Mouse (Mus musculus) induced T-regulatory cell, adult 2 months (primary cell): ENCODE data around the gene Wipi1.

Experiments
- DNase-seq: peaks from one replicate; pipeline ENCODE4 v3.0.0-alpha.2; 2012; ENCODE audit warnings: low read depth

Wipi1 gene

DNA sequence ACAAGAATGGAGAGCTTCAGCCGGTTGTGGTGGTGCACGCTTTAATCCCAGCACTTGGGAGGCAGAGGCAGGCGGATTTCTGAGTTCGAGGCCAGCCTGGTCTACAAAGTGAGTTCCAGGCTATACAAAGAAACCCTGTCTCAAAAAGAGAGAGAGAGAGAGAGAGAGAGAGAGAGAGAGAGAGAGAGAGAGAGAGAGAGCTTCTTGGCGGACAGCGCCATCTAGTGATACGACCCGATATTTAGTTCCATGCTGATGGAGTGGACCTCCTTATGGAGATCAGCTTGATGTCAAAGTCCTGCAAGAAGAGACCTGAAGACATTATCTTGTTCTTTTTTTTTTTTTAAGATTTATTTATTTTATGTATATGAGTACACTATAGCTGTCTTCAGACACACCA, 7.3 kb upstream of the Wipi1 start:
- DNase-seq, result peak; percentile 83

DNA sequence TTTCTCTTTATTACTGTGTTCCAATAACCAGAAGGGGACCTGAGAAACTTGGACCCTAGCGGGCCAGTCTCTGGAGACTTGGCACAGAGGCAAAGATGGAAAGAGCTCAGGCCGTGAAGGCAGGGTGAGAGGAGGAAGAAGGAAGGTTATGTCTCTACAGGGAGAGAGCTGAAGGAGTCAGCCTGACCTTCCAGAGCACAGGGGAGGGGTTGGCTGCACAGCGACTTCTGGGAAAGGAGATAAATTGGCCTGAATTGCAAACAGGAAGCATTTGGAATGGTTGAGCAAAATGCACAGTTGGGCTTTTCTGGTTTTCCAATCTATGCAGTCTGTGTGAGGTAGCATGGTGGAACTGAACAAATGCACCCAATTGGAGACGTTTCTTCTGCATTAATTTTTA, 5.0 kb upstream of the Wipi1 start:
- DNase-seq, result no peak

DNA sequence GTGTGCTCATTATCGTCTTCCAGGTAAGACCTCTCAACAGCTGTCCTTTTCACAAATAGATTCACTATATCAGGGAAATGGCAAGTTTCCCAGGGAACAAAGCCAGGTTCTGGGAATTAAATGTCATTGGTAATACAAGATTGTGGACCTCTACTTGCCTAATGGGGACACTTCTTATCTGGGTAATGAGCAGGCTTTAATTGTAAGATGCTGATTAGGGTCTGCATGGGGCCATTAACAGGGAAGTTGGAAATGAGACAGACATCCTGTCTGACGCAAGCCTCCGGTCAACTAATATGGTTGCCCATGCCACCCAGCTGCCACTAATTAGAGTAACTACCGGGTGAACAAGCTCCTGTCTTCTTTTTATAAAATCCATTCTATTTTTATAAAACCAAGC, 4.6 kb upstream of the Wipi1 start:
- no peak for DNase-seq

DNA sequence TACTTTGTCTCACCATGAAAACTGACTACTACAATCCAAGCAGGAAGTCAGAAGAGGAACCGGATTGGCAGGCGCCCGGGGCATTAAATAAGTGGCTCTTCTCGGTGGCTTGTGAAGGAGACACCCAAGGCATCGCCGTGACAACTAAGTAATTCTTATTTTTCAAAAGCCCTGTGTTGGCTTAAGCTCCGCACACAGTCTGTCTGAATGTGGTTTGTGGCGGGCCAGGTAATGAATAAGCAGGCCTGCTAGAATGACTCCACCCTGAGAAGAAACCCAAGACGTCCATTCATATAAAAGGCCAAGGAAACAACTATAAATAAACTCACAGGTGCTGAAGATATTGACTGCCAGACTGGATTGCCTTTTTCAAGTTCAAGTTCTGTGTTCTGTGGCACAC, 3.5 kb upstream of the Wipi1 start:
- peak; percentile 40 for DNase-seq

DNA sequence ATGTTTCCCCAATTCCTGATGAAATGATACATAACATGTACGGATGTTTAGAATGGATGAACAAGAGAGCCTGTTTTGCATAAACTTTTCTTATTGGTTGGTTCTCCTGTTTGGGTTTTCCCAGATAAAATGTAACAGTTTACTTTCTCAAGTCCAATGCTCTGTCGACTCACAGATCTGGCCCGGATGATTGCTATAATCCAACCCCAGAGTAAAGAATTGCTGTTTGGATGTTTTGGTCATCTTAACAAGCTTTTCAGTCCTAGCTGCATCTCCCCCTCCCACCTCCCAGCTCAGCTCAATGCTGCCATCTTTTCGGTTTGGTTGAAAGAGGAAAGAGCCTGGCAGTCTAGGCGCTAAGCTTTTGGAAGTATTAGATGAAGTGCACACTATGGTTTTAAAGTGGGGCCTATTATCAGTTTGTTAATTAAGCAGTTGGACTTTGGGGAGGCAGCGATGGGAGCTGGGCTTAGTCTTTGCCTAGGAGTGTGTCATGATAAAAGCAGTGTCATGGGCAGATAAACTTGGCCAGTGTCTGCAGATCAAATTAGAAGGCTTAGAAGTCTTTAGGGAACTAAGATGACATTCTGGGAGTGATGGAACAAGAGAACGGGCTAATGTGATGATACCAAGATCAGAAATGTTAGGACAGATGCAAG, 1.2 kb upstream of the Wipi1 start:
- no peak for DNase-seq

DNA sequence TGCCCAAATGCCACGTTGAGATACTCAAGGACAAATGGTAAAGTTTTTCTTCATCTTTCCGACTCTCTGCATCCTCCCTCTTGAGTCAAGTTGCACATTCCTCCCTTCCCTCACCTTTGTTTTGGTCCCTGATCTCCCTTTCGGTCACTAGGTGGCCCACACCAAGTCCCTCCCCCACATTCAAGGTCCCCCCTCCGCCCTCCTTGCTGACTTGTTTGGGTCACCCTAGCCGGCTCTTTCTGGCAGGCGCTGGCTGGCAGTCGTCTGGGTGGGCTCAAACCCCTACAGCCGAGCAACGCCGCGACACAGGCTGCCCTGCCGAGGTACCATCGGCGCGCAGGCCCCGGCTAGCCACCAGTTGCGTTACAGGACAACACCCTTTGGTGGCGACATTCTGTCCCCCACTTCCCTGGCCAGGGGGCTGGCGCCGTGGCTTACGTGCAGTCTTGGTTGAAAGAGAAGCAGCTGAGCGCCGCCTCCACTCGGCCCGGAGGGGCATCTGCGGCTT, 918 bp downstream of the Wipi1 start:
- no peak for DNase-seq

DNA sequence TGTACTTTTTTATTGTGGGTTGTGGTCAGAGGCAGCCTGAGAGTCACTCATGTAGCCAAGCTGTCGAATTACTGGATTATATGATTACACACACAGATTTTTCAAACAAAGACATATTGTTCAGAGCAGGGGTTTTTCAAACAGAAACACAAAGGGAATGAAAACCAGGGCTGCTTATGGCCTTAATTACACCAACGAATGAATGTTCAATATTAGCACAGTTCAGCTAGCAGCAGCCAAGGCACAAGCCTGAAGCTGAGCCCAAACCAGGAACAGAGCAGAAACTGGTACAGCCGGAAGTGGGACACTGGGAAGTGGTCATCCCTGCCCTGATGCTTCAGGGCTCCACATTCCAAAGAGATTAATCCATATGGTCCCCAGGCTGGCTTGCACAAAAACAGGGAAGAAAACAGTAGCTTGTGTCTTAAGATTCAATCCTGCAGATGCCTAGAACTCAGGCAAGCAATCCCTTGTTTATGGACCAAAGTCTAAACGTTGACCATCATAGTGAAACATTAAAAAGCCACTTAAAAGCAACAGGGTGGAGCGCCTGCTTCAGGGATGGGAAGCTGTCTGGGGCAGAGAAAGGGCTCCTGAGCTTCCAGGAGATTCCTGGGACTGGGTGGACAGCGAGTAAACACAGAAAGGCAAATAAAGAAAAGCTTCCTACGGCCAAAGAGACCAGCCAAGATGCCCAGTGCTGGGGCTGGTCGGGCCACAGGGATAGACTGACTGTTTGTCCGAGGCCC, 1.5 kb downstream of the Wipi1 start:
- no peak for DNase-seq

DNA sequence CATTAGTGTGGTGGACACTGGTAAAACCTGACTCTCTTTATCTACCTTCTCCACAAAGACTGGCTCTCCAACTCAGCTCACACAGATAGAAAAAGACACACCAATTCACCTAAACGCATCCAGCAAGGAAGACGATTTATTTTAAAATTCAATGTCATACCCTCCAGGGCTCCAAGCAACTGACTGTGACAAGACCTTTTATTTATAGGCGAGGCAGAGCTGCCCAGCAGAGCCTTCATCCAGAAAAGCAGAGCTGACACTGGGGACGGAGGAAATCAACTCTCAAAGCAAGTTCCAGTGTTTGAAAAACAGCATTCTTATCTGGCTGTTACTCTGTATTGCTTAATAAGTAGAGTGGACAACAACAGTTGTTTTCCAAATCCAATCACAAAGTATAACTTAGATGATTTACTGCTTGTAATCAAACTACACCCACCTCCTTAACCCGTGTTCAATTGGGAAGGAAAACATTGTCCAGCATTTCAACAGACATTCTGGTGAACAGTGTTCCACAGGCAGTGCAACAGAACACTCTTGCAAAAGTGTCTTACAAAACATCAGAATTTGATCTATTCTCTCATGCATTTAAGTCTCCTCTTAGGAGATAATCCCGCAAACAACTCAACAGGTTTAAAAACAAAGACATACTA, 2.7 kb downstream of the Wipi1 start:
- DNase-seq, result no peak

DNA sequence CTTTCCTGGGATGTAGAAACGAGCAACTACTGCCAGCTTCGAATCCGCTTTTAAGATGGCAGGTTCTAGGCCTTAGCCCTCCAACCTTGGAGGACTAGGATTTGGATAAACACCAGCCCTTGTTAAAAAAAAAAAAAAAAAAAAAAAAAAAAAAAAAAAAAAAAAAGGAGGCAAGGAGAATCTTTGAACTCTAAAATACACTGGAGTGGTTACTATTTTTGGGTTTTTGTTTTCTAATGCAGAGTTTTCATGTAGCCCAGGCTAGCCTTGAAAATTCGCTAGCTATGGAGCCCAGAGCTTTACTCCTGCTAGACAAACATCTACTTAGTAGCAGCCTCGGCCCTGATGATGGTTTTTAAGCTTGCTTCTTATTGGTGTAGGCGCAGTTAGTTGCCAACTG, 4.2 kb downstream of the Wipi1 start:
- no peak for DNase-seq

DNA sequence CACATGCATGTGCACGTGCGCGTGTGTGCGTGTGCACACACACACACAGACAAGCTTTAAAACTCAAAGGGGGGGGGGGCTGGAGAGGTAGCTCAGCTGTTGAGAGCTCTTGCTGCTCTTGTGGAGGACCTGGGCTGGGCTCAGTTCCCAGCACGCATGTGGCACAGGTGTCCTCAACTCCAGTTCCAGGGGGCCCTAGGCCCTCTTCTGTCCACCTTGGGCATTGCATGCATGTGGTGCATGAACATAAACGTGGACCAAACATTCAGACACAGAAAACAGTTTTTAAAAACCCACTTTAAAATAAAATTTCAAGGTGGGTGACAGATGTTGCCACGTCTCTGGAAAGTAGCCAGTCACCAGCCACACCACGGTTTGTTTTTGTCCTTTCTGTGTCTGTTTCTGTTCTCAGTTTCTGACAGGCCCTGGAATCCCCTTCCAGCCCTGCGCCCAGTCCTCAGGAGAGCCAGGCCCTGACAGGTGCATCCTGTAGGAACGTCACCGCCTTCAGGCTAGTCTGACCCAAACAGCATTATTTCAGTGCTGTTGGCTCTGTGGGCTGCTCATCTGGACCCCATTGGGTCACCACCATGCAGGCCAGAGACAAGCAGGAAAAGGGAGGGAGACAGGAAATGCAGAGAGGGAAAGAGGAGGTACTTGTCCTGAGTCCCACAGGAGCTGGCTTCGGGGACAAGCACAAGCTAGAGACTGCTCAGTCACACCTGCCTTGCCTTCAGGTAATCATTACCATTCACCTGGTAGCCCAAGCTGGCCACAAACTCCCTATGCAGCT, 12.8 kb downstream of the Wipi1 start:
- no peak for DNase-seq

DNA sequence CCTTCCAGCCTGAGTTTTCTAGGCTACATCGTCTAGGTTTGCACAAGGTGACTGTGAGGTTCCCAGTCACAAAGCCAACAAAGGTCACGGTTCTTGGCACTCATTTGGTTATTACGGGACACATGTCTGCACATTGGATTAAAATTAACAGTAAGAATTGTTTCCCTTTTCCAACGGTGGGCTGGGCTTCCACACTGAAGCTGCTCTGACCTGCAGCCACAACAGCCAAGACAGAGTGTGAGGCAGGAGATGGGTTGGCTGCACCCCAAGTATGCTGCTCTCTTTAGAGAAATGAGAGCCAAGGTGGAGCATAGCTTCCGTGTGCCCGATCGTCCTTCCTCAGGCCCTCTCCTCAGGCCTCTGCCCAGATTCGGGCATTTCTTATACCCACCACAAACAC, 17.0 kb downstream of the Wipi1 start:
- no peak for DNase-seq

DNA sequence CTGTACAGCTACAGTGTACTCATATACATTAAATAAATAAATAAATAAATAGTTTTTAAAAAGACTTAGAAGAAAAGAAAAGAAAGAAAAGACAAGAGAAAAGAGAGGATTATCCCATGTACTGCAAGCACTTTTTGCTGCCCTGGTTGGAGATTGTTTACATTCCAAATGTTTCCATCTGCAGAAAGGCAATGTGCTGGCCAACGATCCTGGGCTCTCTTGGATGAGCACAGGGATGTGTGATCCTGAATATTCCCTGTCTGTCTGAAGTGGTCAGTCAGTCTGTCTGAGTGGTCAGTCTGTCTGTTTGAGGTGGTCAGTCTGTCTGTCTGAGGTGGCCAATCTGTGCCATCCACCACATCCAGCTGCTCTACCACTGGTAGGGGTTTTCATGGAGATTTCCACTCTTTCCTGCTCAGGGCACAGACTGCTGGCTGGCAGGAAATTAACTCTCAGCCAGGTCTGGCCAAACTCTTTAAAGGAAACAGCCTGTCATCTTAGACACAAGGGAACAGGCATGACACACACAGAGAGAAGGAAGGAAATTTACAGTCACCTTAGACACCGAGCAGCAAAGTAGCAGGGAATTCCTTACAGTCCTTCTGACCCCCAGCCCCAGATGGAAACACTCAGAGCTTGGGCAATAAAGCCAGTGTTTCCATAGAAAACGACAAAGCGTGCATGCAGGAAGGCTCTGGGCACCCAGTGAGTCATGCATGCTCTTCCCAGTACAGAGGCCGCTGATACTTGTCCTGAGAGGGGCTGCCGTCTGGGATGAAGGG, 18.4 kb downstream of the Wipi1 start:
- no peak for DNase-seq

DNA sequence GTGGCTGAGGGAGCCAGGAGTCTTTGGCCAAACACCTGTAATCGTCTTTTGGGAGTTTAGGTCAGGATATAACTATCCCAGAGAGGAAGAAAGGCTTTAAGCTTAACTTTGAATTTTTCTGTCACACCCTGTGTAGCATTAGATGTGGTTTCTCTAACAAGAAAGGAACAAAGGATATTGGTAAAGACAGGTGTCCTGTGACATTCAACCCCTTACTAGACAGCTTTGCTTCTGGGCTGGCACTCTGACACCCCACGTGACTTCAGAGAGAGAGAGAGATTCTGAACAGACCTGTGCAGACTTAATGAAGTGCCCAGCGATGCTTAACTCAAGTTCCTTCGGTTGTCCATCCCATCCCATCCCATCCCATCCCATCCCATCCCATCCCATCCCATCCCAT, 20.3 kb downstream of the Wipi1 start:
- peak; percentile 45 for DNase-seq

DNA sequence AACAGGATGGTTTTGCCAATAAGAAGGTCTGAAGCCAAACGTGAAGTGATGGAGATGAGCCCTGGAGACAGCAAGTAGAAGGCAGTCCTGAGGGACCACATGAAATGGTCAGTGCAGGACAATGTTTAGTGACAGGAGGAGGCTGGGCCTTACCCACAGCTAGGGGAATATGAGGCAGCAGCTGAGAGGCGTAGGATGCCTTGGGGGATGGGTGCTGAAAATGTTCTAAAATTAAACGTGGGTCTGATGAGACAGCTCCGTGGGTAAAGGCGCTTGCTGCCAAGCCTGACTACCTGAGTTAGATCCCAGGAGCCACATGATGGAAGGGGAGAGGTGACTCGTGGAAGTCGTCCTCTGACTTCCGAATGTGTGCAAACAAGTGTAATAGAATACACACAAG, 21.8 kb downstream of the Wipi1 start:
- no peak for DNase-seq

DNA sequence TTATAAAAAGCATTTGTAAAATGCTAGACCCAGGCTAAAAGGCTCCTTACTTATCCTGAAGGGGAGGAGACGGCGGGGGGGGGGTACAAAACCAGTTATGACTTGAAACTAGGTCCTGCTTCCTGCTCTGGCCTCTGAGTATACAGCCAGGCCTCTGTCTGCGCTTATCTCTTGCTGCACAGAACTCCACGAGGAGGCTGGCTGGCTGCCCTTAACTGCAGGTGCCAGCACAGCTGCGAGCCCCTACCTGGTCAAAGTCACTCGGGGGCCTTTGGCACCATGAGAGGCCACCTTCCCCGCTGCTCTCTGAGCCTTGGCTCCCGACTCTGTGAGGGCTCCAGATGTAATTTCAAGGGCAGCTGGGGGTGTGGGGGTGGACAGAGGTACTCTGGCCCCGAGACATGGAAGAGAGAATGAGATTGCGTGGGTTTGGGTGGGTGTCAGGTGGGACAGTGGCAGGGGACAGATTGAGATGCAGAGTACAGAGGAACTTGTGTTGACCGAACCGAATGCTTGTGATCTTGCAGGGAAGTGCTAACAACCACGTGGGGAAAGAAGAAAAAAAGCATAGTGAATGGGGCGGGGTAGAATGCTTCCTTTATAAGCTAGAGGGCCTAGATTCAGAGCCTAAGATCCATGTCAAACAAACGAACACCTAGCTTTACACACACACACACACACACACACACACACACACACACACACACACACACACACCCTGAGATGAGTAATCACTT, 24.0 kb downstream of the Wipi1 start:
- no peak for DNase-seq

DNA sequence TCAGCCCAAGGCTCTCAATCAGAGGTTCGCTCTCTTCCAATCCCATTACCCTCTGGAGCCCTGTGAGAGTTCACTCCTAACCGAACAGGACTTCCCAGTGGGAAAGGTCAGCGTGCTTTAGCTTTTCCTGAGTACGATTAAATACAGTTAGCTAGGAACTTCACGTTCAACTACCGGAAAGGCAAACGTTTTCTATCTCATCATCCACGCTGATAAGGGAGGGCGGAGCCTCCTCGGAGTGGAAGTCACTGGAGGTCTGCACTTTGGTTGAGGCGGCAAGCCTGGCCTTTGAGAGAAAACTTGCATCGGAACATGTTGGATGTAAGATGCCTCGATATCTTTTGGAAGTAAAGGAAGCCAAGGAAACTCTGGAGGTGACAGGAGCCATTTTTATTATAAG, 24.7 kb downstream of the Wipi1 start:
- no peak for DNase-seq

DNA sequence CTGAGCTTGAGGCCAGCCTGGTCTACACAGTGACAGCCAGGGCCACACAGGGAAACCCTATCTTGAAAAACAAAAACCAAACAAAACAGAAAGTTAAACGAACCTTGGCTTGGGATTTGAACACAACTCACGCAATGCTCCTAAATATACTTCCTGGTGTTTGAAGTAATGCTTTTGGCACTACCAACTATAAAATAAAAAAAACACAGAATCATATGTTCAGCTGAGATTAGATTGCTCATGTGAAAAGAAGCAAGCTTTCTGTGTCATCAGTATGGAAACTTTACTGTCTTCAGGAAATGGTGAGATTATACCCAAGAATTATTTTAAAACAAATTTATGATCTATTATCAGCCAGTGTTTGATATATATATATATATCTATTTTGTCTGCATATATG, 25.3 kb downstream of the Wipi1 start:
- no peak for DNase-seq

DNA sequence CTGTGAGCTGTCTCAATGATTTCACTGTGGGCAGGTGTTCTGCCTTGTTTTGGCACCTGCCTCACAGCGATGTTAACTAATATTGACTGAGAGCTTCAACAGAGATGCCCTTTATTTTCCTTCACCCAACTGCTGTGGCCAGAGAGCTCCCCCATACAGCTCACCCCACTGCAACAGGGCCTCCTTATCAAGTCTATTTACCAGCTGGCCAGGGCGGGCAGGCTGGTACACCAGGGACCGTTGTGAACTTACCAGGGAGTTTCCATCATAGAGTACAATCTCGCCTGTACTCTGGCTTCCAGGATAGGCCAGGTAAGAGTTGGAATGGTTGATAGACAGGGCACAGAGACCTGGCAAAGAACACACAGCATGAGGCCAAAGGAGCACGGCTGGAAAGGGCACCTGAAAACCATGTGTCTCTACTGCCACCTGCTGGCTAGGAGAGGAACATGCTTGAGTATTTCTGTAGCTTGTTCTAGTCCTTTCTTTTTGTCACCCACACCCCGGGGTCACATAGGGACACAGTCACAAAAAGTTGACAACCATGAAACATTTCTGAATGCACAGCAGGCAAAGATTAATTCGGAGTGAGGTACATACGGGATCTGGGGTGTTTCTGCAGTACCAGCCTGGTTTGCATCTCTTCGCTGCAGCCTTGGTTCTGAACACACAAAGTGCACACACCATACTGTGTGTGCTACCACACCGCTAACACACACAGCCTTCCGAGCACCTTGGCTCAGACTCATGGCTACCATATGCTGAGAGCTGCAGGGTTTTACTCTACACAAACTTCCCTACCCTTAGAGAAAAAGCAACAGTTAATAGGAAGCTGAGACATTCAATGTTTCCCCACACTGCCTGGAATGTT, 26.7 kb downstream of the Wipi1 start:
- peak; percentile 90 for DNase-seq

DNA sequence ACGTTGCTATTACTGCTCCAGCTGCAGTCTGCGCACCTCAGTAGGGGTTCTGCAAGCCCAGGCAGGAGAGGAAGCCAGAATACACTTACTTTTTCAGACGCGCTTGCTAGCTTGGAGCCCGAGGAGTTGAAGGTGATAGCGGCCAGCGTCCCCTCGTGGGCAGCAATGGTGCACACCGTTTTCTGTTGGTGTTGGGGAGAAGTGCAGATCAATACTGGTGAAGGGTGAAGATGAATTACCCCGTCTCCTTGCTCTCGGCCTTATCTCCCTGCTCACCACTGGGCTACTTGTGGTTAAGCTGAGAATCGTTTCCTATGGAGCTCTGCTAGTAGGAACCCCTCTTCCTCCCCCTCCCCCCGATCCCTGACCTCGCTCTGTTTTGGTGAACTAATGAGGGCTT, 27.8 kb downstream of the Wipi1 start:
- DNase-seq, result no peak

DNA sequence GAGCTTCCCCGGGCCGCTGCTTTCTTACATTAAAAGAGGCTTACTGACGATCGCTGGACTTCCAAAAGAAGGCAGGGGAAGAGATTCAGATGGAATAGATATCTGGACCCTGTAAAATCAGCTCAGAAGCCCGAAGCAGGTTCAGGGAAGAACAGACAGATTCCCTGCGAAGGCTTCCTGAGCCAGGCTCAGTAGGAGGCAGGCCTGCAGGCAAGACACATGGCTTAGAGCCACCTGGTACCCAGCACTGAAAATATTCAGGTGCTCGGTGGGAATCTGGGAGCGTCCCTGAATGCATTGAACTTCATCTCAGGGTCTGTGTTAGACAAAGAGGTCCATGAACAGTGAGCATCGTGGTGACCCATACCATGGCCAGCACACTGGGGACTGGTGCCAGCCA, 31.8 kb downstream of the Wipi1 start:
- no peak for DNase-seq
